Mouse (Mus musculus) lung, postnatal 0 days (tissue): ENCODE measurements at regions not wholly inside any gene's neighbourhood (a gene's known extent, or its start where the extent isn't known, plus 50 kb on each side); places are given as distances from the start of the nearest gene placed in this dataset.

ENCODE experiments used
- CTCF ChIP-seq: IDR thresholded peaks from 2 replicates; pipeline ENCODE4 v1.5.1; 2016; ENCODE audit warnings: antibody characterized with exemption, mild to moderate bottlenecking
- EP300 ChIP-seq: IDR thresholded peaks from 2 replicates; pipeline ENCODE4 v1.6.1; 2016; ENCODE audit warnings: antibody characterized with exemption, mild to moderate bottlenecking, control low read depth

DNA sequence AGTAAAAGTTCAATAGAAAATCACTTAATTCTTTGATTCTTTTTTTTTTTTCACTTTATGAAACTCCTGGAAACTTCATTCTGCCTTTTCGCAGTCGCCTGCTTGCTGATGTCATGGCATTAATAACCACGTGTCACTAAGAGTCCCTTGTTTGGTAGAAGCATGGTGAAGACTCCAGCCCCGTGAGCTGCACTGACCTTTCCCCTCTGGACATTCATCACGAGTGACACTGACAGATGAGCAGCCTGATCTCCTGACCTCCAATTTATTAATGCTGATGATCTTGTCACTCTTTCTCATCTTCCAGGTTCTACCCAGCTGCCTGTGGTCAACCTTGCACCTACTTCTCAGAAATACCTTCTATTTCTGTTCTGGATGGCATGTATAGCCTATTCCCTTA is 867.1 kb upstream of the Slit2 start:
- TF ChIP-seq EP300 (no peak), CTCF (no peak)
